11 mouse cellular contexts compared by ENCODE assay signal in genomic region chr15:18820226-18820625, GRCm38 (mm10). TPM values are rescaled to one million over a fixed set of nuclear protein-coding genes. Genes with fewer than 3 reads are reported as not detected.
DNase-seq lines count a peak whose midpoint lies in the region; ATAC-seq lines count a peak whose summit lies in the region.
"Had no signal": no experiment of that assay in that cellular context is flagged by ENCODE, and none has a peak within 500 bp of the region (broad histone marks: within the 10 kb centered on the region; RNA-seq: fewer than 3 reads in every experiment).

No protein-coding gene starts in this region.

- ATAC-seq in embryonic facial prominence, embryonic 15.5 days (ENCODE audit: insufficient number of reproducible peaks, low FRiP score, low TSS enrichment, low read depth) = no peak
- no peak for ATAC-seq in hindbrain, embryonic 15.5 days (ENCODE audit: low FRiP score, low read depth)
- no peak for ATAC-seq in neural tube, embryonic 13.5 days (ENCODE audit: low read depth)

- H3K9me3 ChIP-seq in embryonic facial prominence, embryonic 15.5 days (replicated peaks) = no peaks in the 10 kb centered on the region
- no peaks in the 10 kb centered on the region for H3K9me3 ChIP-seq in hindbrain, embryonic 15.5 days
- no peaks in the 10 kb centered on the region for H3K9me3 ChIP-seq in neural tube, embryonic 13.5 days
- H3K9me3 ChIP-seq: limb, embryonic 15.5 days had no signal

- intact Hi-C loops in left cerebral cortex, postnatal 36 days (cut with DNase I) = loop anchor here (2.0 to 10.0 kb wide), 4 partner anchors 175 to 1715 kb away; no protein-coding TSS in a partner anchor
- intact Hi-C loops in left cerebral cortex, postnatal 4 days (cut with DNase I) = loop anchor here (2.0 to 5.0 kb wide), 2 partner anchors 222 to 457 kb away; no protein-coding TSS in a partner anchor
- intact Hi-C loops in heart, postnatal 10 days (cut with DNase I) = loop anchor here (2.0 kb wide), 1 partner anchor 457 kb away; no protein-coding TSS in a partner anchor

- 10% methylated on average over 3 of the region's 3 CpGs for WGBS in embryonic facial prominence, embryonic 15.5 days
- 7% methylated on average over 3 of the region's 3 CpGs for WGBS in hindbrain, embryonic 15.5 days
- WGBS in neural tube, embryonic 13.5 days = 17% methylated on average over 3 of the region's 3 CpGs

- no peak overlapping the region for H3K27ac ChIP-seq in embryonic facial prominence, embryonic 15.5 days (replicated peaks)
- peak overlapping the region; percentile 77 for H3K27ac ChIP-seq in hindbrain, embryonic 15.5 days (replicated peaks)
- H3K27ac ChIP-seq in neural tube, embryonic 13.5 days (replicated peaks) = peak overlapping the region; percentile 43
- H3K27ac ChIP-seq: kidney, postnatal 0 days; limb, embryonic 15.5 days had no signal

- no peaks in the 10 kb centered on the region for H3K36me3 ChIP-seq in embryonic facial prominence, embryonic 15.5 days
- H3K36me3 ChIP-seq in hindbrain, embryonic 15.5 days = no peaks in the 10 kb centered on the region
- H3K36me3 ChIP-seq in neural tube, embryonic 13.5 days = no peaks in the 10 kb centered on the region
- H3K36me3 ChIP-seq: limb, embryonic 15.5 days had no signal

- peaks cover 4% of the 10 kb centered on the region for H3K4me1 ChIP-seq in embryonic facial prominence, embryonic 15.5 days
- H3K4me1 ChIP-seq in hindbrain, embryonic 15.5 days (replicated peaks) = peaks cover 12% of the 10 kb centered on the region; the same call in 1 of the 2 replicates
- H3K4me1 ChIP-seq in neural tube, embryonic 13.5 days (replicated peaks) = peaks cover 13% of the 10 kb centered on the region; the same call in 1 of the 2 replicates

- no peak overlapping the region for H3K9ac ChIP-seq in embryonic facial prominence, embryonic 15.5 days
- peak overlapping the region; percentile 56 for H3K9ac ChIP-seq in hindbrain, embryonic 15.5 days
- peak overlapping the region; percentile 68 for H3K9ac ChIP-seq in neural tube, embryonic 13.5 days
- H3K9ac ChIP-seq: limb, embryonic 15.5 days had no signal

- H3K27me3 ChIP-seq in embryonic facial prominence, embryonic 15.5 days = no peaks in the 10 kb centered on the region
- no peaks in the 10 kb centered on the region for H3K27me3 ChIP-seq in hindbrain, embryonic 15.5 days
- no peaks in the 10 kb centered on the region for H3K27me3 ChIP-seq in neural tube, embryonic 13.5 days
- H3K27me3 ChIP-seq: limb, embryonic 15.5 days had no signal

- peak overlapping the region; percentile 21; the same call in 1 of the 2 replicates for H3K4me2 ChIP-seq in embryonic facial prominence, embryonic 15.5 days (replicated peaks)
- peak overlapping the region; percentile 59 for H3K4me2 ChIP-seq in hindbrain, embryonic 15.5 days
- peak overlapping the region; percentile 58 for H3K4me2 ChIP-seq in neural tube, embryonic 13.5 days

- H3K4me3 ChIP-seq in embryonic facial prominence, embryonic 15.5 days (replicated peaks) = peak overlapping the region; percentile 16; the same call in 1 of the 2 replicates
- H3K4me3 ChIP-seq in hindbrain, embryonic 15.5 days = peak overlapping the region; percentile 47
- H3K4me3 ChIP-seq in neural tube, embryonic 13.5 days = peak overlapping the region; percentile 46

- DNase-seq in left cerebral cortex, postnatal 36 days (ENCODE audit: low spot score in 2 of 2) = peak; percentile 37 to 45
- DNase-seq in left cerebral cortex, postnatal 4 days = no peak
- no peak for DNase-seq in heart, postnatal 10 days
- DNase-seq in thymus, postnatal 0 days (ENCODE audit: low spot score) = no peak
- DNase-seq: thymus, postnatal 14 days had no signal

RNA-seq across cellular contexts. Expression of gene Cdh10, which starts 1.5 kb away (rescaled TPM):
- 10 to 100 TPM; 59.7 to 65.0 TPM for total RNA-seq in left cerebral cortex, postnatal 36 days (2021)
- total RNA-seq in left cerebral cortex, postnatal 4 days (2021) = 10 to 100 TPM; 63.2 to 65.5 TPM
- polyA plus RNA-seq in embryonic facial prominence, embryonic 15.5 days (2015; fragmentation: Nextera tagmentation; extraction: Ambion mirVana) = 2.8 and 4.4 TPM in 2 replicates
- polyA plus RNA-seq in hindbrain, embryonic 15.5 days (2015; fragmentation: Nextera tagmentation; extraction: Ambion mirVana) = 27.7 and 29.9 TPM in 2 replicates
- 15.5 and 17.0 TPM in 2 replicates for polyA plus RNA-seq in neural tube, embryonic 13.5 days (2015; fragmentation: Nextera tagmentation; extraction: Ambion mirVana)
- total RNA-seq in heart, postnatal 10 days (2021) = under 1 TPM; 0.10 to 0.17 TPM
- 0.07 and 0.09 TPM in 2 replicates for polyA plus RNA-seq in thymus, postnatal 0 days (2015; fragmentation: Nextera tagmentation; extraction: Ambion mirVana)
- total RNA-seq: megakaryocyte progenitor cell, adult 5-6 weeks had no signal

Comparison
In these comparisons a context has a peak if more than half of its experiments do, and no peak if none do; other contexts are left out.
1. DNase-seq: peak in left cerebral cortex, postnatal 36 days (2 of 2); none in left cerebral cortex, postnatal 4 days (single experiment), heart, postnatal 10 days (0 of 2) and thymus, postnatal 0 days (single experiment).
2. Peak in every context shown above with its lines, with median percentiles within 50 percentile points of each other: H3K4me2 ChIP-seq and H3K4me3 ChIP-seq.